Mouse (Mus musculus) cerebellum, postnatal 36 days (tissue): ENCODE data around the gene Taf3.

ENCODE experiments used
- DNase-seq, 2 experiments: peaks; one replicate each; pipeline ENCODE4 v3.0.0; 2021 to 2022; ENCODE audit warnings: mixed read lengths in 2 of 2

Gene Taf3

GRCm38 (mm10) chr2:9875220-9875619 is 173.2 kb downstream of the Taf3 start:
- no peak for DNase-seq

GRCm38 (mm10) chr2:9874467-9875219 is 173.8 kb downstream of the Taf3 start:
- DNase-seq = no peak

- no peak for DNase-seq
Measured at GRCm38 (mm10) chr2:9873757-9874156, 174.6 kb downstream of the Taf3 start.

GRCm38 (mm10) chr2:9872682-9873081 is 175.7 kb downstream of the Taf3 start:
- DNase-seq = no peak

- DNase-seq = no peak
Measured at GRCm38 (mm10) chr2:9871798-9872197, 176.6 kb downstream of the Taf3 start.

GRCm38 (mm10) chr2:9871141-9871716 is 177.2 kb downstream of the Taf3 start:
- no peak for DNase-seq

GRCm38 (mm10) chr2:9867092-9867825 is 181.1 kb downstream of the Taf3 start:
- DNase-seq = no peak
